Mouse (Mus musculus) regulatory T cell (primary cell): ENCODE results near the gene Map3k14.

Experiments used
- in situ Hi-C: fragments of 300-600 bp; cut with MboI, MseI; formaldehyde crosslinking; loops from one replicate; pipeline ENCODE4 v1.15.1; 2025; ENCODE audit warnings: high pct_unique_total_duplicates

Map3k14 gene

DNA sequence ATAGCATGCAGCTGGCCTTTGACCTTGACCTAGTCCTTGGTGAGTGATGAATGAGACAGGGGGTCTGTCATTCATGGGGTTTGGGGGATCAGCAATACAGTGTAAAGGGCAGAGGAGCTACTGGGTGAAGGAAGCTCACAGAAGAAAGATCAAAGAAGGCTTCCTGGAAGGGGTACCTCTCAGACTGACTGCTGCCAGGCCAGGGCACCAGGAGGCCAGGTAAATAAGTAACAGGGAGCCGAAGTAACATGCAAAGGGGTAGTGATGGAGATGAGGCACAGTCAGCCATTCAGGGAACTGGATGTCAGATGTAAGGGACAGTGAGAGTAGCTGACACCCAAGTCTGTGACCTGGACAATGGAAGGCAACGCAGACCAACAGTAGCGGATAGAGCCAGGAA lies 5.6 kb upstream of the Map3k14 start:
- in situ Hi-C loops: no loop called here

DNA sequence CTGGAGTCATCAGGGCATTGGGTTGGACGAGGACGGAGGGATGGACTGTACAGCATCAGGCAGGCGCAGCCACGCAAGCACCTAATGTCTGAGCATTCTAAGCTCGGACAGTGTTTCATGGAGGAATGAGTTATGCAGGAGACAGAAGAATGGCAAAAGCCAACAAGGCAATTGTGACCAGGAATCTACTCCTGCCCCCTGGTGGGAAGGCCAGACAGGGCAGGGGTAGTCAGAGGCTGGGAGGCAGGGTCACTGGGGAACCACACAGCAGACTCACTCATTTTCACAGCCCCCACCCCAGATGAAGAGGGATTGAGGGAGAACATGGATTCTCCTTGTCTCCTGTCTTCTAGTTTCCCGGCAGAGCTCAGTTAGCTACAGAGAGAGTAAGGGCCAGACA lies 4.7 kb upstream of the Map3k14 start:
- in situ Hi-C loops: no loop called here

DNA sequence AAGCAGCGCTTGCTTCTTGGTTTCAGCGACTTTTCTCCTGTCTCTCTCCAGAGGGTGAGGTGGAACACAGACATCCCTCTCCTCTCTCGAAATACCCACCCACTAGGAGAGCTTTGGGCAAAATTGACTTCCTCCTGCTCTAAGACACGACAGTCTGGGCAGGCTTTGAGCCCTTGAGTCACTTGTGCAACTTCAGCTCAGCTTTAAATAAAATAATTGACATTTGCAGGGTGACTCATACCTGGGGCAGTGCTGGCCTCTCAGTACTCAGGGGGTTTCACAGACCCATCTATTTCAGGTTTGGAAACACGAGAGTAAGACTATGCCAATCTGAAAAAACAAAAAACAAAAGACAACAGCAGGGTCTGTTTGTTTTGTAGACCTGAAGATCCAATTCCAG lies 2.2 kb upstream of the Map3k14 start:
- in situ Hi-C loops: no loop called here

DNA sequence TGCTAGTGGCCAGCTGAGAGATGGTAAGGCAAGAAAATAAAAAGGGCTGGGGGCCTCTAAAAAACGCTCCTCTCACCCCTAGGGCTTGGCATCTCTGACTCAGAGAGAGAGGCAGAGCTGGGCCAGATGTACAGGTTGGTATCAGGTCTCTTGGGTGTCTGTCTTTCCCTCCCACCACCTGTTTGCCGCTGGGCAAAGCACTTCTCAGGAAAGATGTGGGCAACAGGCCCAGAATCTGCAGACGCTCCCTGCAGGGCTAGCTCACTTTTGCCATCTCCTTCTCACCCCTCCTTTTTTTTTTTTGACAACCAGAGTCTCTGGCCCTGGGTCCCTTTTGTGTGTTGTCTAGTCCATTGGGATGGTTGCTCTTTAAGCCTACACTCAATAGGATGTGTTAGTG lies 1.6 kb upstream of the Map3k14 start:
- in situ Hi-C loops: no loop called here

DNA sequence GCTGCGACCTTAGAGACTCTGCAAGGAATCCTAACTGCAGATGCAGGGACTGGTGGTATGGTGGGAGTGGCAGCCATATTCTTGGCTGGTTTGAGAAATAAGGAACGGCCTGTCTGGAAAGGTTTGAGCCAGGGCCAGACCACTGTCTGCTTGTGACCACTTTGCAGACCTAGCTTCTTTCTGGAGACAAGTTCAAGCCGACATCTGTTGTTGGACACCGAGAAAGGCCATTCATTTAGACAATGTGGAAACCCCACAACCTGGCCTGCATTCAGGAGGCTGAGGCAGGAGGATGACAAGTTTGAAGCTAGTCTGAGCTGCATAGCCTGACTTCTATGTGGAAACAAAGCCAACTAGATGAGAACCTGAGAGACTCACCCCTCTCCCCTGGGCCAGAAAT lies 1.1 kb upstream of the Map3k14 start:
- in situ Hi-C loops: no loop called here

DNA sequence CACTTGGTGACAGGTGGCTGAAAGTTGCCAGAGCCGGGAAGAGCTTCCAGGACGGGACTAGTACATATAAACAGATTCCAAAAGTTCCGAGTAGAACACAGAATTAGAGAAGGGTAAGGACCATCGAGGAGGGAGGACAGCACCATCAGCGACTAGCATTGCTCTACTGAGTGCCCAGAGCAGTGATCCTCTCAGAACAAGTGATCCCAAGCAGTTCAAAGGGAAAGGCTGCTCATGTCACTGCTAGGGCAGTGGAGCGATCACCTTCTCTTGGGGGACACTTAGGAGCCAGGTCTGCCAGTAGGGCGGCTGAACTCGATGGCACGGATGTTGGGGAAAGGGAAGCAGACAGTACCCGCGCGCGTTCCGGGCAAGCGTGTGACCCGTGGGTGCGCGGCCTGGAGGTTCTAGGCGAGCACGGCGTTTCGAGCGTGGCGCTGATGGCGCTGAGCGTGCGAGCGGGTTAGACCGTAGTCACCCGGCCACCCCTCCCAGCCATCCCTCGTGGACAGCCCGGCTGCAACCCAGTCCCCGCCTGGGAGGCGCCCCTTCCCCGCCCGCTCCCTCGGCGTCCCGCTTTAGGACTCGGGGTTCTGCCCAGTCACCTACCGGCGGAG lies 435 bp downstream of the Map3k14 start:
- in situ Hi-C loops: no loop called here

DNA sequence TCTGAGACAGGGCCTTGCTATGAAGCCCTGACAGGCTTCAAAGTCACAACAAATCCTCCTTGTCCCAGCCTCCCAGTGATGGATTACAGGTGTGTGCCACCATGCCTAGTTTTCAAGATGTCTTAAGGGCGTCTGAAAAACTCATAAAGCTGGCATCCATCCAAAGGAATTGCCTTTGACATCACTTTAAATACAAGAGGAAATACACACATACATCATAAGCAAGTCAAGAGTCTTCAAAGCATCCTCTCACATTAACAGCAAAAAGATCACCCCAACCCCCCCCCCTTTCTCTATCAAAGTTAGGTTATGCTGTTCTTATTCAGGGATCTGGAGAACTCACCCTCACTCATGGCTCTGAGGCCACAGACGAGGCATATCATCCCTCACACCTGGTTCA lies 1.4 kb downstream of the Map3k14 start:
- in situ Hi-C loops: no loop called here

DNA sequence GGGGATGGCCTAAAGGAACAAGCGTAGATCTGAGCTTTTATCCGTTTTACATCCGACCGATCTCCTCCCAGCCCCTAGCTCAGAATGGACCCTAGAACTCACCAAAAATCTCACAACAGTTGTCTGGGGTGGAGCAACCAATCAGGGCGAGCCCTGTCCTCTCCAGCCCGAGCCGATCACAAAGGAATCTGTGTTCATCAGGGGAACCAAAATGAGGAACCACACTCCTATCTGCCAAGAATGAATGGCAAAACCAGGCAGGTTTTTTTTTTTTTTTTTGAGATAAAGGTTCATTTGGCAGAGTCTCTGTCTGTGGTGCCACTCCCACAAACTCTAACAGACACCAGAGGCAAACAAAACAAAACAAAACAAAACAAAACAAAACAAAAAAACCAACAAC lies 2.1 kb downstream of the Map3k14 start:
- in situ Hi-C loops: no loop called here

DNA sequence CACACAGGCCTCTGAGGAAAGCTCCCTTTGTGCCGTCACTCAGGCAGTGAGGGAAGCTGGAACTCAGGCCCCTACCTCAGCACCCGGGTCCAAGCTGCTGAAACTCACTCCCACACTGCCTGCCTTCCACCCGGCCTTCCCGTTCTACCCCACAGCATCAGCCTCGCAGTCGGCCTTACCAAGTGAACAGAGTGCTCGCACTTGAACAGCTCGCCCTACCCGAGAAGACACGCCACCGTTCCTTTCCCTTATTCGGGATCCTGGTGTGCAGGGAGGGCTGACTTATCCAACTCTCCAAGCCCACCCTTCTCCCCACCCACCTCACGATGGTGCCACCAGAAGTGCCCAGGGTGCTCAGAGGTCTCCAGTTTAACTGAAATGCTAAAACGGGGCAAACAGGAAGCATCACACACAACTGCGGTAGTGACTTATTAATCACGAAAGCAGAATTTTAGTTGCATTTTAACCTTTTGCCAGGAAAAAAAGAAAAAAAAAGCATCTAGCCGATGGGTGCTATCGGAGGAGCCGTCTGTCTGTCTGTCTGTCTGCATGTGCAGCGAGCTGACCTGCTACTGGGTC lies 2.8 kb downstream of the Map3k14 start:
- in situ Hi-C loops: no loop called here

DNA sequence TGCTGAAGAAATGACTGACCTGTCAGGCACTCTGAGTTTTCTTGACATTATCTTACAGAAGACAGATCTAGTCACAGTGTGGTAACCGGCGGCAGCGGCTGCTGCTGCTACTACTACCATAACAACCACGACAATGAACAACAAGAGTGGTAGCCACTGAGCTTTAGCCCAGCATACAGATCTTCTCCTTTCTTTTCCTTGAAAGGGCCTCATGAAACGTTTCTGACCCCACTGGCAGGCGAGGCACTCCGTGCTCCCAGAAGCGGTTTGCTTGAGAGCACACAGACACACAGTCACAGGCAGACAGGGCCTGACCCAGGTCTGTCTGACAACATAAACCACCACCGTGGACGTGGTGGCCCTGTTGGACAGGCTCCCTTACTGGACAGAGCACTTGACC lies 3.7 kb downstream of the Map3k14 start:
- in situ Hi-C loops: no loop called here

DNA sequence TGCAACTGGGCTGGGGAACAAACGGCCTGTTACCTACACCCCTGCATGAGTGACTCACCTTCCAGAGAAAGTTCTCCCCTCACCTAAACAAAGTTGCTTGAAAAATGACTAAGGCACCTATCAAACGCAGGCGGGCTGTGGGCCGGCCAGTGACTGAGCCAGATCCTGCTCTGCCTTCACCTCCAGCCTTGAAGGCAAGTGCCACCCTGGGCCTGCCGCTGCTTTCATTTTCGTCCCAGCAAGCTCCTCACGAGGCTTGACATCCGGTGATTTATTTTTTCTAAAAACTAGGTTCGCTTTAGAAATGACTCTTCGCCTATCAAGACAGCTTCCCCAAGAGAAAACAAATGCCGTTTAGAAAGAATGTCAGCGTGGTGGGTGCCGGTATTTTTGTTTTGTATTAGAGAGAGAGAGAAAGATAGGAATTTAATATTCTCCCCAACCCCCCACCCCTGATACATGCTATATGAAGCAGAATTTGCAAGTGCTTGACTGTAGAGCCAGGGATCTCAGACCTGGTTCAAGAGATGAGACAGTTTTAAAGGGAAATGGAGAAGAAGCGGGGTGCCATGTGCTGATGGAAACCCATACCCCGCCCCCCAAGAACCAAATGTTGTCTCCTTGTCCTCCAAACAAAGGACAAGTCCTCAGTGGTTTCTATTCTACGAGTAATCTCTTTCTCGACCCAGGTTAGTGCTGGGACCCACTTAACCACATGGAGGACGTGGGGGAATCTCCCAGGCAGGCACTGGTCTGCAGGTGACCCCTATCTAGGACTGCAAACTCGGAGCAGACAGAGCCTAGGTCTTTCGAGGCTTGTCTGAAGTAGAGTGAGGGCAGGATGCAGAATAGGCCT lies 4.6 kb downstream of the Map3k14 start:
- in situ Hi-C loops: no loop called here

DNA sequence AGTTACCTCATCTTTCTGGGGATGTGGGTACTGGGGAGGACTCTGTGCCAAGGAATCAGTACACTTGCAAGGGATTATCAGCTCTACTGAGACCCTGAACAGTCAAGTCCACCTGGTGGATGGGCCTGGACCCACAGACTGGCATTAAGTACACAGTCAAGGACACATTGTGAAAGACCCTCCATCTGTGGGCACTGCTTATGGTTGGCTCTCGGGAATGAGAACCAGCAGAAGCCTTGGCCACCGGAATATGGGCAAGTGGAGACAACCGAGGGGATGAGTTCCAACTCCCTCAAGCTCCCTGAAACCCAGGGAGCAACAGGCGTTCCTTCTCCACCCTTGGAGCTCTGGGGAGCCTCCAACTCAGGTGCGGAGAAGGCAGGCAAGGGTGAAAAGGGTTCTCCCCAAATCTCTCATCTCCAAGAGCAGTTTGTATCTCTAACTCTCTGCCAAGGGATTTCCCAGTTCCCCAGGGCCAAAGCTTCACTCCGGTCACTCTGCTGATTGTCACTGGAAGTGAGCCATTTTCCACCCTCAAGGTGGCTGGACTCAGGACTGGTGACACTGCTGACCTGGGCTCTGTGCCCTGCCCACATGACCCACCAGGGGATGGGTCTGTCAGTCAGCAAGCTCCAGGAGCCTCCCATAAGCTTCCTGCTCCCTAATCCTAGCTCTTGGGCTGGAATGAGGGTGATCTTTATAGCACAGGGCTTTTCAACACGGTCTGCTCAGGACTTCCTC lies 5.4 kb downstream of the Map3k14 start:
- in situ Hi-C loops: no loop called here

DNA sequence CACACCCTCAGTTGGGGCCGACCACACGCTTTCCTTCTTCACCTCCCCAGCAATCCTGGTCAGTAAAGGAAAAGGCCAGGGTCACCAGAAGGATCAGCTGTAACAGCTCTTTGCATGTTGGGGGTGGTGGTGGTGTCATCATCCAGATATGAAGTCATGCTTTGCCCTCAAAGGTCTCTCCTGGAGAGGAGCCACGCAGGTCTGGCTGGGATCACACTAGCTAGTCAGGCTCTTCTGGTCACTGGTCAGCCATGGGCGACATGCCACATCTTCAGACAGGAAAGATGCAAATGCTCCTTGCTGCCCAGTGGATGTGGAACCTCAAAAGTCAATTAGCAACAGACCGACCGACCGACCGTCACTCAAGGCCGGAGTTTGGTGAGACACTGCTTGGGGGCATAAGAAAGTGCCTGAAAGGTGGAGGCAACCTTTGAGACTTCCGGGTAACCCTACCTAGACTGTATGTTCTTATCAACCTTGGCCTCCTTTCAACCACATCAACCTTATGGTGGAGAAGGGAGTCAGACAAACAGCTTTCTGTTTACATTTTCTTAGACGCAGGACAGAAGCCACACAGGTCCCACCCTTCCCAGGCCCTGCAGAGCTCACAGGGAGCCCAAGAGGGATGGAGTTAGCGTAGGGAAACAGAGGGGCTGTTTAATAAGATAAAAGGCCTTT lies 6.6 kb downstream of the Map3k14 start:
- in situ Hi-C loops: no loop called here

DNA sequence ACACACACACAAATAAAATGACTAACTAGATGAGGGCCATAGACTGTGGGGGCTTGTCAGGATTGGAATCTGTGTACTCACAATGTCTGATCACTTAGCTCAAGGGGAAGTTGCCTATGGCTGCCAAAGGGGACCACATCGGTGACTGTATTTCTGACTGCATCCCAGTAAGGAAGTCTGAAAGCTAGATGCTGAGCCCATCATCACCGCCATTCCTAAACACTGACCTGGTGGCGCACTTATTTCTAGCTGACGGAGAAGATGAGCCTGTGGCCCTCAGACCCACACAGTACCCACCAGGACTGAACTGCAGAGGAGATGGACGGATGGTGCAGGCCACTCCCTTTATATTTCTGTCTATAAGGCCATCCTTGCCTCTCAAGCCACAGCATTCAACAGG lies 7.2 kb downstream of the Map3k14 start:
- in situ Hi-C loops: no loop called here

DNA sequence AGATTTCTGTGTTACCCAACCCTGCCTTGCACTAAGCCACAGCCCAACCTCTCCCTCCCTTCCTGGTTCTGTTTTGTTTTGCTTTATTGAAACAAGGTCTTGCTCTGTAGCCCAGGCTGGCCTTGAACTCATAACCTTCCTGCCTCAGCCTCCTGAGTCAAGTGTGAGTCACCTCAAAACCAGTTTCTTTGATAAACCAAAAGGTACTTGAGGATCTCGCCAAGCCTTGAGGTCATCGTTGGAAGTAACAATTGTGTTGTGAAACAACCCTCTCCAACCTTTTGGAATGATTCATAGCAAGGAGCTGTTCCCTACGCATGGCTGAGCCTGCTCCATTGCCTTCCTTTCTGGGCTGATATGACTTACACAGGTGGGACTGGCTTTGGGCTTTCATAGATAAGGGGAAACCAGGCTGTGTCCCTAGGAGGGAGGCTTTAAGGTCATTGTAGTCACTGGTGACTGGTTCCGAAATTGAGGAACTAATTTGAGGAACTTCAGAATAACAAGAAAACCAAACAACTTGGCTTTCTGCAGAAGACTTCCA lies 9.3 kb downstream of the Map3k14 start:
- in situ Hi-C loops: loop anchor here (5.0 kb wide), 1 partner anchor 76 kb away; no protein-coding TSS in a partner anchor

DNA sequence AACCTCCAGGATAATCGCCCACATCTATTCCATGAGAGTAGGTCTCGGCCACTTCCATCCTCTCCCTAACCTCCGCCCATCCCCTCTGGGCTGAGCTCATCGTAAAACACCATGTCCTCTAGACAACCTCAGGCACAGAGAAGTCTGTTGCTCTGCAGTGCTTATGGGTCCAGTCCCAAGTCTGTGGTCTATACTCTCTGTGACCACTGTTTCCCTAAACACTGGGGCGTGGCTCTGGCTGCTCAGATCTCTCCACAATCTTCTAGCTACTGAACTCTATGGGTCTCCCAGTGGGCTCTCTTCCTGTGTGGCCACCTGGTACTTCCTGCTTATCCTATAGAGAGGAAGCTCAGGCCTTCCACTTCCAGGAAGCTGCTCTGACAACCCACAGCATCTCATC lies 13.7 kb downstream of the Map3k14 start:
- in situ Hi-C loops: no loop called here

DNA sequence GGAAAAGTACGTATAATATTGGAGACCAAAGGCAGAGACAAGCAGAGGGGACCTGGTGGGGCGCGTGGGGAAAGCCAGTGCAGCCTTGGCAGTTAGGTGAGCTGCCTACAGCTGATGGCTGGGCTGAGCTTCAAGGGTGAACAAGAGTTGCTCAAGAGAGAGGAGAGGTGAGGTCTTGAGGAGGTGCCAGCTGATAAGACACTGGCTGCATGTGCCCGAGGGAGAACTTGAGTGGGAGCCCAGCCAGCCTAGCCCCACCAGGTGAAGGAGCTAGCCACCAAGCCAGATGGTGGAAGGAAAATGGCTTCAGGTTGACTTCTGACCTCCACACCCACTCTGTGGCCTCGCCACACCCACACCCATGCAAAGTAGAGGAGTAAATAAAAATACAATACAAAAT lies 14.9 kb downstream of the Map3k14 start:
- in situ Hi-C loops: no loop called here

DNA sequence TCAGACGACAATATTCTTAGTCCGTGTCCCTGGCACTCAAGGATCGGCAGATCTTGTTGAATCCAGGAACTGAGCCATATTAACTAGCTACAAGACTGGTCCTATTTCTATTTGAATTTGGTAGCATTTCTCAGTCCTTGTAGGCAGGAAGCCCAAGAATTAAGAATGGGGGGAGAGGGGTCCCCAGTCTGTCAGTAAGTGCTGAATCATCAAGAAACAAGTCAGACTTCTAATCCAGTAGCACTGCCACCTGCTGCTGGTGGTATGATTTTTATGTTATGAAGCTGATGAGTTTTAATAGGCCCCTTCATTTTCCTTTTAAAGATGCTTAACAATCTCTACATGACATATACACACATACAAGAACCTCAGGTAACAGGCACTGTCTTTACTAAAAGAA lies 16.9 kb downstream of the Map3k14 start:
- in situ Hi-C loops: no loop called here

DNA sequence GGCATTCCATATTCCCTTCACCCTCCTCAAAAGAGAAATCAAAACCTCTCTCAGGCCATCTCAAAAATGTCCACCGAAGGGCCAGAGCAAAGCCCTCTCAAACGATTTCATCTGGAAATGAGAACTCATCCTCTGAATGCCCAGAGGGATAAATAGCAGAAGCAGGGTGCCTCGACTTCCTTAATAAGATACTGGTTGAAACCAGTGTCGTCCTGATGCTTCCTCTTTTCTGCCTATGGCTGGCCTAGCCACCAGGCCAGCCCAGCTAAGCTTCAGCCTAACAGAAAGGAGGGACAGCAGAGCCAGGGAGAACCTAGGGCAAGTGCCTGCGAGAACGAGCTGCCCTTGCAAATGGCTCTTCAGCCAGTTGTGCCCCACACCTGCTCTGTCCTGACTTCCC lies 17.8 kb downstream of the Map3k14 start:
- in situ Hi-C loops: no loop called here

DNA sequence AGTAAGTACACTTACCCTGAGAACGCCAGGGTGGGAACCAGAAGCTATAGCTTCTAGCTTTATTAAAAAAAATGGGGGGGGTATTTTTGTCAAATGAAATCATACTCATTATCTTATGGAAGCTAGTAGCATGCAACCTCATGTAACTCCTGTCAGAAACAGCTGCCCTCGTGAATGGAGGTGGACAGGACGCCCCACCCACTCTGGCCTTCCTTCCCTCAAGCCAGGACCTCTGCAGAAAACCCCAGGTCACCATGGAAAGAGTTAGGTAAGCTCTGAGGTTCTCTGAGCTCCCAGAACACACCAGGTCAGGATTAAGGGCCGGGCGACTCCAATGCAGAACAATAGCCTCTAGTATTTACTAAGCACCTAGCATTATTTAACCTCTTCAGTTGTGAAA lies 18.4 kb downstream of the Map3k14 start:
- in situ Hi-C loops: no loop called here

DNA sequence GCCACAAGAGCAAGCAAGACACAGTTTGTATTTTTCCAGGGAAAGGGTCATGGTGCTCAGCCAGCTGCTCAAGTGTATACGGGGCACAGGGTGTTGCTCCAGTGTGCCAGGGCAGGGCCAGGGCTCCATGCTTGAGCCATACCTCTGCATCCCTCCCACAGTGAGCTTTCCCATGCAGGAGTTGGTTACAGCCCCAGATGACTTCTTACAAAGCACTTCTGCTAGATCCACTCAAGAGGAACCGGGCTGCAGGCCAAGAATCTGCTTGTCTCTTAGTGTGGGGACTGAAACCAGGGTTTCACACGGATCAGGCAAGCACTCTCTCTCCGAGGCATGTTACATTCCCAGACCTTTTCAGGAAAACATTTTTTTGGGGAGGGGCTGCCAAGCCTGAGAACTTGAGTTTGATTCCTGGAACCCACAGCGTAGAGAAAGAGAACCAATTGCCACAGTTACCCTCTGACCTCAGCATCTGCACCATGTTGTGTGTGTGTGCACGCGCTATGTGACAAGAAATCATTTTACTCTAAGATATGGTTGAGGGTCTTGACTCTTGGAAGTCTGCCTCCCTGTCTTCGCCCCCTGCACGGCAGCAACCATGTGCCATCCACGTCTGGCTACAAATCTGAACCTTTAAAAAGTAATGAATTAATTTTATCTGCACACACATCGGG lies 19.6 kb downstream of the Map3k14 start:
- in situ Hi-C loops: no loop called here
